Mouse (Mus musculus) liver, adult 2 months (tissue): Measurements from ENCODE around the gene Cdk9.

Source experiments
- CTCF ChIP-seq: fragments of 200-500 bp; IDR thresholded peaks from 2 replicates; pipeline ENCODE4 v1.5.1; 2011; ENCODE audit warnings: low read depth, low read length, control low read depth
- POLR2A ChIP-seq: fragments of 200-500 bp; IDR thresholded peaks from 2 replicates; pipeline ENCODE4 v1.6.1; 2011; ENCODE audit warnings: low read length, control low read depth; ENCODE audit not compliant: insufficient read depth; ENCODE audit errors: extremely low read depth

- TF ChIP-seq CTCF (no peak), POLR2A (no peak)
Measured at GRCm38 (mm10) chr2:32728463-32728862, 15.6 kb upstream of the Cdk9 start.
